Mouse (Mus musculus) CH12F3 (cell line): ENCODE measurements around the gene Rftn1.

ENCODE experiments used
- in situ Hi-C: fragments of 300-500 bp; cut with MboI; formaldehyde crosslinking; loops from 2 replicates; pipeline ENCODE4 v1.14.3; 2020; ENCODE audit warnings: low sequenced_read_pairs

The Rftn1 gene

DNA sequence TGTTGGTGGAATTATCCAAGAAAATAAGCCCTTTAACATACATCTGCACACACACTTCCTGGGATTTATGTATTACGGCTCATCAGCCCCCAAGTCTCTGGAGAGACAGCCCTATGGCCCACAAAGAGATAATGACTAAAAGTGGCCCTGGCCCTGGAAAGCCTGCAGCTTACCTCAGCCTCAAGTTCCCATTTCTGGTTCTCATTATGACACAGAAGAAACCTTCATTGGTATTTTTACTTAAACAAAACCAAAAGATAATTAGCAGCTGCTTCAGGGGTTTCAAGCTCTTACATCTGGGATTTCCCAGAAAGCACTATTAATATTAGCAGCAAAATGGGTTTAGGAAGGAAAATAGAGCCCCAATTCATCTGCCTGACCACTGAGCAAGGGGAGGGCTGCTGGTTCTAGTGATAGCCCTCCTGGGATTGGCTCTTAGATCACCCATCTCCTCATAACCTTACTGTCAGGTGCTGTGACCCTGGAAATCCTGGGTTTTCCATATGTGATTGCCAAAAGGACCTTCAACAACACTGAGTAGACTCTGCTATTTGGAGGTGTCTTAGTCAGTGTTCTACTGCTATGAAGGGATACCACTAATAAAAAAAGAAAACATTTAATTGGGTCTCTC, 14.8 kb upstream of the Rftn1 start:
- in situ Hi-C loops: no loop called here

DNA sequence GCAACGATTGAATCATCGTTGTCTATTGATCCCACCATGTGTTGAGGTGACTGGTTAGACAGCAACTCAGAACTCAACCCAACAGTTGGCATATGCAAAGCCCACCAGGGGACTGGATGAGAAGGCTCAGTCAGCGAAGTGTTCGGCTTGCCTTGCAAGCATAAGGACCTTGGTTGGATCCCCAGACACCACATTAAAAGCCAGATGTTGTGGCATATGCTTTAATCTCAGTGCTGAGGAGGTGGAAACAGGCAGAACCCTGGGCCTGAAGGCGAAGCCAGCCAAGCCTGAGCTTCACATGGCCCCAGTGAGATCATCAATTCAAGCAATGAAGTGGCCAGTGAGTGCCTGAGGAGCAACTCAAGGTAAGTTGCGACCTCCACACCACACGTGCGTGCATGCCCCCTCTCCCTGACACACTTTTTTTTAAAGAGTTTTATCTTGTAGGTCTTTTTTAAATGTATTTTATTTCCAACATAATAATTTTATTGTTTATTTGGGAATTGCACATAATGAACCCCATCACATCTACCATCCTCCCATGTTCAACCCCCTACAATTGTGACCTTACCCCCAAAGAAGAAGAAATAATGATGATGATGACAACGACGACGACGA, 11.5 kb upstream of the Rftn1 start:
- in situ Hi-C loops: no loop called here

DNA sequence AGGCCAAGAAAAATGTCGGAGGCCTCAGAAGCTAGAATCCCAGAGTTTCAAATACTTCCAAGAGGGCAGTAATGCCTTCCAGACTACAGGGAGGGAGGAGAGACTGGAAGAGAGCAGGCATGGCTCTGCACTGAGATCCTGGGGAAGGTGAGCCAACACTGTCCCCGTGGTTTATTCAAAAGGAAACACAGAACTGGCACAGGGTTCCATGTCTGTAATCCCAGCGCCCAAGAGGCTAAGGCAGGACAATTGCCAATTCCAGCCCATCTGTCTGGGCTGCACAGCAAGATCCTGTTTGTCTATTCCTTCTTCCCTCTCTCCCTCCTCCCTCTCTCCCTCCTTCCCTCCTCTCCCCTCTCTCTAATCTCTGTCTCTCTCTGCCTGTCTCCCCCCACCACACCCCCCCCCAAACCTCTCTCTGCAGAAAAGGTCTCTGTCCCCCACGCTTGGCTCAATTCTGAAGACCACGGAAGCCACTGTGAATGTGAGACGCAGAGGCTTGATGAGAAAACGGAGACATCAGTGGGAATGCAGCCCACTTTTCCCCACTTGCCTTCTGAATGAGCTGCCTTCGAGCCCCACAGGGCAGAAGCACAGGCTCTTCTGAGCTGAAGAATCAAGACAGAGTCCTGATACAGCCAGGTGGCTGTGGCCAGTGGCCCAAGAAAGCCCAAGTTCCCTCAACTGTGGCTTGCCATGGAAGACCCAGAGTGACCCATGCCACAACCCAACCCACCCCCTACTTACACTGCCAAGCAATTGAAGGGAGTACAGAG, 8.8 kb upstream of the Rftn1 start:
- in situ Hi-C loops: no loop called here

DNA sequence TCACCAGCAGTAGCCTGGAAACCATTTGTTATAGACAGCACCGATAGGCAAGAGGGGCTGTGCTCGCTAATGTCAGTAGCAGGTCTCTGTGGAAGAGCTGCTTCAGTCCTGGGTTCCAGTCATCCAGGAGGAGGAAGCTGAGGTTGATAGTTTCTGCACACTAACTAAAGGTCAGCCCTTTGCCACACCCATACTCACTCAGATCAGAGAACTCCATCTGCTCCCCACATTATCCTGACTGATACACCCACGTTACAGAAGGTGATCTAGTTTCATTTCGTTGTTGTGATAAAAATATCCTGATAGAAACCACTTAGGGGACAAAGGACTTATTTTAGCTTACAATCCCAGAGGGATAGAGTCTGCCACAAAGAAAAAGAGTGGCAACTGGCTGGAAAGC, 7.1 kb upstream of the Rftn1 start:
- in situ Hi-C loops: no loop called here

DNA sequence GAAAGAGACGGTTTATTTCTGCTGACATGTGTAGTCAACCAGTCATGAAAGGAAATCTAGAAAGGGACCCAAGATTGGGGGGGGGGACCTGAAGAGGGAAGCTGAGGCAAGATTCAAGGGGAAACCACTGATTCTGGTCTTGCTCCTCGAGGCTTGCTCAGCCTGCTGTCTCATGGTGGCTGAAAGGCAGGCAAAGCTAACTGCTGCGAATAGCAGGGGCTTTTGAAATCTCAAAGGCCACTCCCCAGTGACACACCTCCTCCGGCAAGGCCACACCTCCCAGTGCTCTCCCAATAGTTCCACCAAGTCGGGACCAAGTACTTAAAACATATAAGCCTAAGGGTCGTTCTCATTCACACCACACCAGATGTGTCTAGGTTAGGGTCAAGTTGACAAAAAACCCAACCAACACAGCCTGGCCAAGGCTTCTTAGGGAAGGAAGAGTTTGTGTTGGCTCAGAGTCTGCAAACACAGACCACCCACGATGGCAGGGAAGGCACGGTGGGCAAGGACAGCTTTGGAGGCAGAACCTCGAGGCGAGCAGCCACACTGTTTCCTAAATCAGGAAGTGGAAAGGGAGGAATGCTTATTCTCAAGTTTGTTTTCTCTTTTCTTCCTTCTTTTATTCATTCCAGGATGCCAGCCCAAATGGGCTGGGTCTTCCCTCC, 5.7 kb upstream of the Rftn1 start:
- in situ Hi-C loops: no loop called here

DNA sequence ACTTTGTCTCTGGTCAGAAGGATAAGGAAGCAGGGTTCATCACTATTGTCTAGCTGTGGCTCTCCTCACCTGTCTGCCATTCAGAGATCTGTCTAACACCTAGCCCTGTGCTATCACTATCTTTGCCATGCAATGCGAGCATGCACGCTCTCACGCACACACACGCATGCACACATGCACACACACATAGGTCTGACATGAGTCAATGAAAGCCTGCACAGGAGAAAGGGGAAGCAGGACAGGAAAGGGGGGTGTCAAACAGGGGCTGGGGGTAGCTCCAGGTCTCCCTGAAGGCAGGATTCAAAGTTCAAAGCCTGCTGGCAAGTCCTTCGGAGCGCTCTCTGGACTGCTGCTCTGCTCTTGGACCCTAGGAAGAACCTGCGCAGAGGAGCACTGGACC, 4.9 kb upstream of the Rftn1 start:
- in situ Hi-C loops: no loop called here

DNA sequence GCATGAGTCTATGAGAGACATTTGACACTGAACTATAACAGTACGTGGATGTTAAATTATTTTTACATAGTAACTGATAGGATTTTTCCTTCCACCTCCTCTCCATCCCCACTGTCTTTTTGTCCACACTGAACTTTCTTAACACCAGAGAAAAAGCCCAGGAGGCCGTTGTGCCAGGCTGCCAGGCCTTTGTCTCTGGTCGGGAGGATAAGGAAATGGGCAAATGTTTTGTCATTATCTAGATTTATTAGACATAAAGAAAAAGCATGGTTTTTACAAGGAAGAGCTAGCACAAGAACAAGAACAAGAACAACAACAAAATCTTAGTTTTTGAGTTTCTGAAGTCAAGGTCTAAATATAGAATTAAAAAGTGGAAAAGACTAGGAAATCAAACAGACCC, 4.1 kb upstream of the Rftn1 start:
- in situ Hi-C loops: no loop called here

DNA sequence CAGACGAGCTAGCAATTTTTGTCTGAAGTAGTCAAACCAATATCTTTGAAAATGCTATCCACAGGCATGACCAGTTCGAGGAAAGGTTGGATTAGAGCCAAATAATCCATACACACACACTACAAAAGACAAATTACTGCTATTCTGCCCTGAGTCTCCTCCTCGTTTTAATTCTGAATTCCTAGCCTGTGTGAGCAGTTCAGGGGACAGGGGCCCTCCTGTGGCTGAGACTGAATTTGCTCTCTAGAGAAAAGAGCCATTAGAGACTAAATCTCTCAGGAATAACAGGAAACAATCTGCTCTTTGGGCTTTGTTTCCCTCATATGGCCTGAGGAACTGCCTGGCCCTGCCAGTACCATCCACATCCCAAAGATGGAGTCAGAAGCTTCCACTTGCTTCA, 3.2 kb upstream of the Rftn1 start:
- in situ Hi-C loops: no loop called here

DNA sequence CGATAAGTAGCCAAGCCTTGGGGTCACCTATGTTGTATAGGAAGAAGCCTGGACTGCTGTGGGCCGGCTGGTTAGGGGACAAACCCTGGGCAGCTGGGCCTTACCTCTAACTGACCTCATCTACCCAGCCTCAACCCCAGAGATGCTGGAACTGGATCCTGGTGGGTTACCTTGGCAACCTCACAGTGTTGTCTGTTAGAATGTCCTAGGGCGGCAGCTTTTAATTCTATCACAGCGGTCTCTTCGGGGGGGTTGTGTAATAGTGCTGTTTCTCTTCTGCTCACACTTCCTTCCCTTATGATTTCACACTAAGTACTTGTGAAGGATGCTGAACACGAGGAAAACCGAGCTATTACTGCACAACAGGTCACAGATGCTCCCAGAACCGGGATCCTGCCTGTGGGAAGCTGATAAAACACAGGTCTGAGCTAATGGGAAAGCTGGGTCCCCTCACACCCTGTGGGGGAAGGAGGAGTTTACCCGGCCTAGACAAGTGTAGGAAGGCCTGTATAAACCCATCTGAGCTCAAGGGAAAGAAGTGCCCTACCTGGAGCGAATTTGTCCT, 2.0 kb upstream of the Rftn1 start:
- in situ Hi-C loops: no loop called here

DNA sequence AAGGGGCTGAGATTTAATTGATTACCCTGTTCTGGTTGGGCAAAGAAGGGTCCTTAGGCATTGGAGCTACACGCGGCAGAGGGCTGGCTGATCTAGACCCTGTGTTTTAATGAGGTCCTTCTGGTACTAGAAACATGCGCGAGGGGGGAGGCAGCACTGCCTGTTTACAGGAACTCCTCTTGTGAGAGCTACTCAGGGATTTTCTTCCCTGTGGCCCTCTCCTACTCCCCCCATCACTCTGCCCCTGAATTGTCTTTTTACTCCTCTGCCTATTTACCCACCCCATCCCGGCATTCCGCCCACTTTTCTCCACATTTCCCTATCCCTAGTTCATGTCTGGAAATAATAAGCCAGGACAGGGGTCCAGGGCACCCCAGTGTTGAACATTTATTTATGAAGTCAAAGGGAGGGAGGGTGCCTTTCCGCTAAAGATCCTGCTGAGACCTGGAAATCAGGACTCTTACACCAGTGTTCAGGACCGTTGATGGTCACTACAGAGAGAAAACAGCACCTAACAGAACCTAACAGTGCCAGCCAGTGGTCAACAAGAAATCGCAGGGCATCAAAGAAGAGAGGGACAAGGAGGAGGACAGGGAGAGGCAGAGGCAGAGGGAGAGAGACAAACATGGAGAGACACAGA, 964 bp upstream of the Rftn1 start:
- in situ Hi-C loops: no loop called here

DNA sequence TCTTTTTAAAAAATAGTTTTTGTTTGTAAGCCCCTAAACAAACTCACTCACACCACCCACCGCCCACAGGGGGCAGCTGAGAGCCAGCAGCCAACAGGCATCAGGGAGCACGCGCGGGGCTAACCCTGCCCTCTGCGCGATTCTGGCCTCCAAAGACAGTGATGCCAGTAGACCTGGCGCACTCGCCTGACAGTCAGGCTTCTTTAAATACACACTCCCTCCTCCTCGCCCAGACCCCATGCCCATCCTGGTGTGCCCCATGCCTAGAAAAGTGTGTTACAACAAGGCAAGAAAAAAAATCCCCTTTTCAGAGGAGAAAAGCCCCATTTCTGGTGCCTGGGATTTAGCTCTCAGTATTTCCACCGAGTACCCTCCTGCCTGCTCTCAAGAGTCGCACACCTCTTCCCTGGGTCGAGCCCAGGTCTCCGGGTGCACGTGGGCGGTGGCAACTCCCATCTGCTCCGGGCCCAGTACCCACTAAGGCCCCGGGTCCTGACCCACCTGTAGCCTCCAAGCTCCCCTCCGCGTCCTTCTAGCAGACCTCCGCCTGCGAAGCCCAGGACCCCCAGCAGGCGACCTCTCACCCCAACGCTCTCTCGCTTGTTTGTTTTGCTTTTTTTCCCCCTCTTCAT, 977 bp downstream of the Rftn1 start:
- in situ Hi-C loops: no loop called here

DNA sequence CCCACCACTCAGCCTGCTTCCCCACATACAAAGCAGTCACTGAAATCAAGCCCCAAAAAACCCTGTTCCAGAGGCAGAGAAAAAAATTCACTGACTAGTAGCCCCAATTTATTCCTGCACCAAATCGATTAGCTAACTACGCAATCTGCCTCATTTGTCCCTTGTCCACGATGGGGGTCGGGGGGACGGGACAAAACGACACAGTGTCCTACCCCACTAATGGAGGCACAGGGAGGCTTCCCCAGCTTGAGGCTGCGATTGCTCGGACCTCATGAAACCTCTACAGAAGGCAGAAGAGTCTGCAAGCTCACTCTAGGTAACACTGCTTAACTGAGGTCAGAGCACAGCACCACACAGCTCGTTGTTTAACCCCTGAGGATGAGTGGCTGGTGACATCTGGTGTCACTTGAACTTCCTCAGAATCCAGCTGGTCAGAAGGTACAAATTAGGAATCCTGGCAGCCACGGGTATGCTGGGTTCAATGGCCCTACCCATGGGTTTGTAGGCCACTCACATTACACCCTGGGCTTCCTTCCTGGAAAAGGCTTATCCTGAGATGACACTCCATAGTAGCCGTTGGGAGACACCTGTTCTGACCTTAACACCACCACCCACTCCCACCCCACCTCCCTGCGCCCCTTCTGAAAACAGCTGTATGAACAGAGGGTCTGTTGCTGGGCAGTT, 1.7 kb downstream of the Rftn1 start:
- in situ Hi-C loops: no loop called here

DNA sequence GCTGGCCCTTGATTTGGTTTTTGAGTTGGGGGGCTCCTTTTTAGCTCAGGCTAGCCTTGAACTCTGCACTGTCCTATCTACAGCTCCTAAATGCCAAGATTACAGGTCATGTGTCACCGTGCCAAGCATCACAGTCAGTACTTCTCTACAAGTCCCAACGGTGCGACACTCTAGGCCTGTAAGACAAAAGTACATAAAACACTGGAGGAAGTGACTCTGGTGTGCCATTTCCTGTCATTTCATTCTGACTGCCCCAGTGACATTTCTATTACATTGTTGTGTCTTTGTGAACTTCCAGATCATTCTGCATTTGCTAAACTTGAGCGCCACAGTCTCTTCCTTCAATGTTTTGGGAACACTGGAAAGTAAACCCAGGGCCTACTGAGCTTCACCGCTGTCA, 4.9 kb downstream of the Rftn1 start:
- in situ Hi-C loops: no loop called here

DNA sequence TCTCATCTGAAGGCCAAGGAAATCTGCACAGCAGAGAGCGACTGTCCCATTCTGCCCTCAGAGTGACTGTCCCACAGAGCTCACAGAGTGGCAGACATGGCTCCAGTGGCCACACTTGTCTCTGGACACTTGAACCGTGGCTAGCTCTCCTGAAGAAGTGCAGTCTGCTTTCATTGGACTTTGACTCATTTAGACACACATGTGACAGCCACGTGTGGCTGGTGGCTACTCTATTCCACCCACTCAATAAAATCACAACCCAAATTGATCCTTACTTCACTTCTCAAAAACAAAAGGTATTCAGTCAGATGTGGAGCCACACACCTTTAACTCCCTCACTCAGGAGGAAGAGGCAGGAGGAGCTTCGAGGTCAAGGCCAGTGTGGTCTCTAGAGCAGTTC, 5.4 kb downstream of the Rftn1 start:
- in situ Hi-C loops: no loop called here

DNA sequence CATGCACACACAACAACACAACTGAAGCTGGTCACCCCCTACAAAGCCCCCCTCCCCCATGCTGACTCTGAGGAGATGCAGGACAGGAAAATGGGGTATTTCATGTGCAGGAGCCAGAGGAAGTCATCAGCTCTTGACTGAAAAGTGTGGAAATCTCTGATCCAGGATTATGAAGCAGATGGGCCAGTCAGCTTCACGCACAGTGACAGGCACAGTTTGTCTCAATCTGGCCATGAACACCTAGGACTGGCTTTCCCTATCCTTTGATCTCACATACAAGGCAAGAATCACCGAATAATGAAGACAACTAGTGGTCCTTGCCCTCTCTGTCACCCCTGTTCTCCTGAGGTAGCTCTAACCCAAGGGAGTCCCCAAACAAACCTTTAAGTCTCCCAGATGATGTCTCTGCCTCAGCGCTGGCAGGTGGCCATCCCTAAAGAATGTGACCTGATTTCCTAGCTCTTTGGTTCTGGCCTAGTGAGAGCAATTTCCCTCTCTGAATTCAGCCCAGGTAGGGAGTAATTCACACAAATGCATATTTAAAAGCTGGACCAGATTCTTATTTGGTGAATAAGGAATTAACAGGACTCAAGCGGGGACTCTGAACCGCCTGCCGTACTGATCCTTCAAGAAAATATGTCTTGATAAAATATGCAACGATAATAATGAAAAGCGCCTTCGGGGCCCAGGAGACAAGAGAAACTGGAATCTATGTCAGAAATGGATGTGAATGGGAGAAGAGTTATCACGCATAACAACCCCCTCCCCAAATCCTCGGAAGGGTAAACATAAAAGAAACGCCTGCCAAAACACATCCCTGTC, 6.0 kb downstream of the Rftn1 start:
- in situ Hi-C loops: no loop called here

DNA sequence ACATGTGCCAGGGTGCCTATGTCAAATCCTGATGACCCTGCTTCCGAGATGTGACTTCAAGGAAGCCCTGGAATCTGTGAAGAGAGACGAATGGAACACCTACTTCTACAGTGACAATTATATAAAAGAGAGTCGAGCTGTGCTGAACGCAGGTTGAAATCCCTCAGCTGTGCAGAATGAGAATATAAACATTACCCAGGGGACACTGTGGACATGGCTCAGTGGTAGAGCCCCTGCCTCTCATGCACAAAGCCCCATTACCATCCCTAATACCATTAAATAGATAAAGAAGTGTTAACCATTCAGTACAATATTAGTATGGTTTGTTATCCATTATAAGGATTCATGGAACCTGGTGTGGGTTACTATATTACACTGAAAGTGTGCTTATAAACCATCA, 7.2 kb downstream of the Rftn1 start:
- in situ Hi-C loops: no loop called here

DNA sequence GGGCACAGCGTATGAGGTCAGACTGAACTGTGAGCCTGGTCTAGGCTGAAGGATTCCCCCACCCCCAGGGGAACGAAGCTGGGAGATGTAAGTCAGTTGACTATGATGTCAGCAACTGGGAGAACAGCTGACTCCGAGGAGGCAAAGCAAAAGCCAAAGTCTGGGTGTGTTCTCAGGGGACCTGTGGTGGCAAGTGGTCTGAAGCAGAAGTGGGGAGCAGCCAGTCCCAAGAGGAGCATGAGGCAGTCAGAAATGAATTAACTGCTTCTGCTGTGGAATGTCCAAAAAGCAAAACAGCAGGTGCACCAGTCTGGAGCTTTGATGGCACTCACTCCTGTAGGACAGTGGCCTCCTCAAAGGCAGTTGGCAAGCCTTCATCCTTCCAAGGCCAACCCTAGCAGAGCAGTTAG, 7.9 kb downstream of the Rftn1 start:
- in situ Hi-C loops: no loop called here

DNA sequence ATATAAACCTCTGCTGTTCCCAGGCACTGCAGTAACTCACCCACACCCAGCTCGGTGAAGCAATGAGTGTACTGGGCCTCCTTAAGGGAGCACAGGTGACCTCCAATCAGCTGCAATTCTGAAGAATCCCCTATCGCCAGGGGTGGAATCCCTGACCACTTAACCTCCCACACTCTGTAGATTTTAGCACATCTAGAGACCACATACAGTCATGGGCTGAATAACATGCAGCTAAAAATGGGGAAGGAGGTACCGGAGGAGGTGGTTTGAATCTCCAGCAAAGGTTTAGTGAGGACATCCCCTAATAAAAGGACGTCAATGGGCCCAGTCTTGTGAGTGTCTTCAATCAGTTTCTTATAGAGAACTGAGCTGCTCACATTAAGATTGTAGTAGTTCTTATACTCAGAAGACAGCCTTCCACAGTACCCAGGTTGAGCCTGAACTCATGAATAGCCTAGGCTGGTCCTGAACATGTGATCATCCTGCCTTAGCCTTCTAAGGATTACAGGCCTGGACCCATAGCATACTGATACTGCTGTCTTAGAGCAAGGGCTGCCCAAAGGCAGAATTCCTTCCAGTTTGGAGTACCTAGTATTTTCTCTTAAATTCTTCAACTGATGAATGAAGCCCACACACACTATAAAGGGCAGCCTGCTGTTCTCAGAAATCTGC, 9.4 kb downstream of the Rftn1 start:
- in situ Hi-C loops: no loop called here

DNA sequence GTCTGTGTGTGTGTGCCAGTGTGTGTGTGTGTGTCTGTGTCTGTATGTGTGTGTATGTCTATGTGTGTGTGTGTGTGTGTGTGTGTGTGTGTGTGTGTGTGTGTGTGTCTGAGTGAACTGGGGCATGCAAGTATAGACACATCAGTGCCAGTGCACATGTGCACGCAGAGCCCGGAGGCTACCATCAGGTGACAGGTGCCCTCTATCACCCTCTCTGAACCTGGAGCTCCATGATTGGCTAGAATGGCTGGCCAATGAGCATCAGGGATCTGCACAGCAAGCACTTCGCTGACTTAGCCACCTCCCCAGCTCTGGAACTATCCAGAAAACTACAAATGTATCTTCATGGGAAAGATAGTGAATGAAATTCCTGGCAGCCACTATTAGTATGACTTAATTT, 16.7 kb downstream of the Rftn1 start:
- in situ Hi-C loops: no loop called here
